Comparison of ENCODE assay signal across 19 mouse cellular contexts in the genomic region with DNA sequence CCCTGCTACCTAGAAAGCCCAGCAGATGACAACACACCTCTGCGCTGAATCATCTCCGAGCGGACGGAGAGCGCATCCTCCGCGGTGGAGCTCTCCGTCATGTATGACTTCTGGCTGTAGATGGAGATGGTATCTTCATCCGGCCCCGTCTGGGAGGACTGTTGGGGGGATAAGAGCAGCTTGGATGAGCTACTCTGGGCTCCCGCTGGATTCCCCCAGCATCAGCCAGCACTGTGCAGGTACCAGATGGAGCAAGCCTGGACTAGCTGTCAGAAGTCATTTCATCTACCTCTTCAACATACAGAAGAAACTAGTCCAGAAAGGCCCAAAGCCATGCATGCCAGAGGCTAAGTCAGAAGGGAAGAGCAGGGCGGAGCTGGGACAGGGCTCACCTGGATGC. TPM values are rescaled to one million over a fixed set of nuclear protein-coding genes. Genes with fewer than 3 reads are reported as not detected.
DNase-seq lines count a peak whose midpoint lies in the region; ATAC-seq and TF ChIP-seq lines count a peak whose summit lies in the region.
"Had no signal": no experiment of that assay in that cellular context is flagged by ENCODE, and none has a peak within 500 bp of the region (broad histone marks: within the 10 kb centered on the region; RNA-seq: fewer than 3 reads in every experiment).

No protein-coding gene starts in this region.

- H3K4me3 ChIP-seq in hindbrain, embryonic 13.5 days, result no peak overlapping the region
- no peak overlapping the region for H3K4me3 ChIP-seq in hindbrain, embryonic 10.5 days
- H3K4me3 ChIP-seq in hindbrain, embryonic 16.5 days (ENCODE audit: low read length), result no peak overlapping the region
- H3K4me3 ChIP-seq in stomach, postnatal 0 days (ENCODE audit: low read depth, low read length), result no peak overlapping the region
- H3K4me3 ChIP-seq: left cerebral cortex, adult 2 months; liver, embryonic 13.5 days; lung, embryonic 15.5 days had no signal

- H3K9ac ChIP-seq in hindbrain, embryonic 13.5 days, result peak overlapping the region; percentile 62
- no peak overlapping the region; the same call in 1 of the 2 replicates for H3K9ac ChIP-seq in hindbrain, embryonic 16.5 days (ENCODE audit: low read depth, low read length)
- H3K9ac ChIP-seq in stomach, postnatal 0 days (ENCODE audit: low read length), result no peak overlapping the region
- H3K9ac ChIP-seq: liver, embryonic 13.5 days; lung, embryonic 15.5 days had no signal

- peaks cover 58% of the 10 kb centered on the region for H3K4me1 ChIP-seq in hindbrain, embryonic 13.5 days (replicated peaks)
- peaks cover 65% of the 10 kb centered on the region for H3K4me1 ChIP-seq in hindbrain, embryonic 10.5 days (replicated peaks)
- peaks cover 38% of the 10 kb centered on the region for H3K4me1 ChIP-seq in hindbrain, embryonic 16.5 days (ENCODE audit: control insufficient read depth, insufficient read depth, low read depth, low read length)
- peaks cover 6% of the 10 kb centered on the region for H3K4me1 ChIP-seq in stomach, postnatal 0 days (replicated peaks; ENCODE audit: control insufficient read depth, insufficient read depth)

- no peak for DNase-seq in hindbrain, embryonic 10.5 days (ENCODE audit: low spot score)
- DNase-seq in cerebellum, adult 9-10 months, result peak; percentile 69
- DNase-seq in stomach, postnatal 0 days (ENCODE audit: low spot score), result peak; percentile 12
- no peak for DNase-seq in adrenal gland, adult (ENCODE audit: inconsistent age in 2 of 2, low spot score in 1 of 2)
- no peak for DNase-seq in retina, postnatal 1 day
- DNase-seq: adrenal gland, postnatal 25 days; B cell, adult 2 months; heart, postnatal 4 days; kidney, adult 11 months; kidney, postnatal 14 days; liver, embryonic 13.5 days; right cerebral cortex, postnatal 4 days; thymus, postnatal 4 days had no signal

- H3K9me3 ChIP-seq in hindbrain, embryonic 13.5 days, result no peaks in the 10 kb centered on the region
- no peaks in the 10 kb centered on the region for H3K9me3 ChIP-seq in hindbrain, embryonic 10.5 days
- H3K9me3 ChIP-seq in hindbrain, embryonic 16.5 days (ENCODE audit: control insufficient read depth, low read length), result no peaks in the 10 kb centered on the region
- no peaks in the 10 kb centered on the region for H3K9me3 ChIP-seq in stomach, postnatal 0 days (ENCODE audit: control insufficient read depth, low read length)
- H3K9me3 ChIP-seq: forebrain, embryonic 13.5 days; liver, embryonic 13.5 days; lung, embryonic 15.5 days had no signal

- peaks cover 27% of the 10 kb centered on the region for H3K27me3 ChIP-seq in hindbrain, embryonic 13.5 days
- peaks cover 83% of the 10 kb centered on the region for H3K27me3 ChIP-seq in hindbrain, embryonic 10.5 days (ENCODE audit: insufficient read depth, poor library complexity, severe bottlenecking)
- no peaks in the 10 kb centered on the region; the same call in 1 of the 2 replicates for H3K27me3 ChIP-seq in hindbrain, embryonic 16.5 days (replicated peaks; ENCODE audit: control insufficient read depth, insufficient read depth, low read length)
- no peaks in the 10 kb centered on the region for H3K27me3 ChIP-seq in stomach, postnatal 0 days (ENCODE audit: control insufficient read depth, insufficient read depth, low read length)

- TF ChIP-seq CTCF in stomach, postnatal 0 days (IDR thresholded peaks at IDR 0.05; ENCODE audit: low read depth), result no peak

- no peak overlapping the region for H3K27ac ChIP-seq in hindbrain, embryonic 13.5 days
- H3K27ac ChIP-seq in hindbrain, embryonic 10.5 days, result no peak overlapping the region
- H3K27ac ChIP-seq in hindbrain, embryonic 16.5 days (ENCODE audit: low read depth, low read length), result no peak overlapping the region
- no peak overlapping the region for H3K27ac ChIP-seq in stomach, postnatal 0 days (replicated peaks)
- H3K27ac ChIP-seq: forebrain, embryonic 13.5 days; left cerebral cortex, adult 2 months; liver, embryonic 13.5 days; lung, embryonic 15.5 days; macrophage had no signal

- peaks cover 45% of the 10 kb centered on the region for H3K36me3 ChIP-seq in hindbrain, embryonic 13.5 days
- peaks cover 46% of the 10 kb centered on the region for H3K36me3 ChIP-seq in hindbrain, embryonic 10.5 days
- H3K36me3 ChIP-seq in hindbrain, embryonic 16.5 days (ENCODE audit: control insufficient read depth, insufficient read depth, low read length), result peaks cover 12% of the 10 kb centered on the region
- peaks cover 23% of the 10 kb centered on the region for H3K36me3 ChIP-seq in stomach, postnatal 0 days (ENCODE audit: control insufficient read depth, insufficient read depth, low read length)

- peak overlapping the region; percentile 67; the same call in 1 of the 2 replicates for H3K4me2 ChIP-seq in hindbrain, embryonic 13.5 days
- peak overlapping the region; percentile 61 for H3K4me2 ChIP-seq in hindbrain, embryonic 16.5 days (ENCODE audit: low read length)
- no peak overlapping the region for H3K4me2 ChIP-seq in stomach, postnatal 0 days (replicated peaks; ENCODE audit: low read depth)
- H3K4me2 ChIP-seq: liver, embryonic 13.5 days; lung, embryonic 15.5 days had no signal

- 98% methylated on average over 12 of the region's 12 CpGs for WGBS in hindbrain, embryonic 13.5 days
- 97% methylated on average over 12 of the region's 12 CpGs for WGBS in hindbrain, embryonic 10.5 days
- 96% methylated on average over 12 of the region's 12 CpGs for WGBS in hindbrain, embryonic 16.5 days
- 93% methylated on average over 12 of the region's 12 CpGs for WGBS in stomach, postnatal 0 days

- no peak for ATAC-seq in hindbrain, embryonic 13.5 days (ENCODE audit: low FRiP score)
- no peak for ATAC-seq in hindbrain, embryonic 16.5 days
- no peak for ATAC-seq in stomach, postnatal 0 days (ENCODE audit: low FRiP score, low TSS enrichment)
- ATAC-seq: forebrain, embryonic 13.5 days had no signal

- TF ChIP-seq EP300 in stomach, postnatal 0 days (optimal IDR thresholded peaks at IDR 0.05), result no peak

RNA-seq across cellular contexts. Expression of a gene that starts 35.8 kb away (rescaled TPM):
- polyA plus RNA-seq in hindbrain, embryonic 13.5 days (2015; fragmentation: Nextera tagmentation; extraction: Ambion mirVana), result 104 and 106 TPM in 2 replicates
- polyA plus RNA-seq in hindbrain, embryonic 10.5 days (2016; fragmentation: Nextera tagmentation; extraction: Ambion mirVana), result 104 and 109 TPM in 2 replicates
- polyA plus RNA-seq in hindbrain, embryonic 16.5 days (2015; fragmentation: Nextera tagmentation; extraction: Ambion mirVana), result 108 and 112 TPM in 2 replicates
- polyA plus RNA-seq in stomach, postnatal 0 days (2015; fragmentation: Nextera tagmentation; extraction: Ambion mirVana), result 41.3 and 44.2 TPM in 2 replicates

RNA-seq across cellular contexts. Expression of a gene that starts 35.8 kb away (rescaled TPM):
- 17.6 and 18.0 TPM in 2 replicates for polyA plus RNA-seq in hindbrain, embryonic 13.5 days (2015; fragmentation: Nextera tagmentation; extraction: Ambion mirVana)
- polyA plus RNA-seq in hindbrain, embryonic 10.5 days (2016; fragmentation: Nextera tagmentation; extraction: Ambion mirVana), result 21.5 and 26.3 TPM in 2 replicates
- 19.1 and 21.6 TPM in 2 replicates for polyA plus RNA-seq in hindbrain, embryonic 16.5 days (2015; fragmentation: Nextera tagmentation; extraction: Ambion mirVana)
- polyA plus RNA-seq in stomach, postnatal 0 days (2015; fragmentation: Nextera tagmentation; extraction: Ambion mirVana), result 3.7 and 4.5 TPM in 2 replicates

RNA-seq across cellular contexts. Expression of a gene that starts 35.9 kb away (rescaled TPM):
- polyA plus RNA-seq in hindbrain, embryonic 13.5 days (2015; fragmentation: Nextera tagmentation; extraction: Ambion mirVana), result 5.3 and 5.4 TPM in 2 replicates
- 3.0 and 3.7 TPM in 2 replicates for polyA plus RNA-seq in hindbrain, embryonic 10.5 days (2016; fragmentation: Nextera tagmentation; extraction: Ambion mirVana)
- 7.0 and 10.8 TPM in 2 replicates for polyA plus RNA-seq in hindbrain, embryonic 16.5 days (2015; fragmentation: Nextera tagmentation; extraction: Ambion mirVana)
- 9.6 and 10.3 TPM in 2 replicates for polyA plus RNA-seq in stomach, postnatal 0 days (2015; fragmentation: Nextera tagmentation; extraction: Ambion mirVana)

Comparison
In these comparisons a context has a peak if more than half of its experiments do, and no peak if none do; other contexts are left out.
1. DNase-seq: peak in cerebellum, adult 9-10 months (single experiment) and stomach, postnatal 0 days (single experiment); none in hindbrain, embryonic 10.5 days (single experiment), adrenal gland, adult (0 of 2) and retina, postnatal 1 day (single experiment).